Mouse (Mus musculus) intestine, embryonic 16.5 days (tissue): ENCODE results near the gene Trim68. TPM values are rescaled to one million over a fixed set of nuclear protein-coding genes. Genes with fewer than 3 reads are reported as not detected.

Experiments used
- ATAC-seq: fragments of 200-750 bp; cut with Nextera tagmentation; 2 replicates; pipeline ENCODE4 v1.8.0; 2017; ENCODE audit warnings: moderate TSS enrichment, moderate library complexity
- H3K27ac ChIP-seq: fragments of 300-500 bp; sonication (generic); 2 replicates; pipeline ENCODE4 v1.5.1; 2014; ENCODE audit warnings: mild to moderate bottlenecking, low read length
- H3K27me3 ChIP-seq: fragments of 300-500 bp; sonication (generic); replicated peaks from 2 replicates; pipeline ENCODE4 v1.6.1; 2014; ENCODE audit warnings: low read length, control low read depth, mixed read lengths; ENCODE audit not compliant: control insufficient read depth, insufficient read depth
- H3K36me3 ChIP-seq: fragments of 300-500 bp; sonication (generic); 2 replicates; pipeline ENCODE4 v1.6.1; 2014; ENCODE audit warnings: low read length, control low read depth; ENCODE audit not compliant: control insufficient read depth, insufficient read depth
- H3K4me1 ChIP-seq: fragments of 300-500 bp; sonication (generic); 2 replicates; pipeline ENCODE4 v1.6.1; 2014; ENCODE audit warnings: low read length, control low read depth, mixed read lengths; ENCODE audit not compliant: control insufficient read depth, insufficient read depth
- H3K4me2 ChIP-seq: fragments of 300-500 bp; sonication (generic); 2 replicates; pipeline ENCODE4 v1.6.1; 2014; ENCODE audit warnings: low read depth, low read length, control low read depth
- H3K4me3 ChIP-seq: fragments of 300-500 bp; sonication (generic); 2 replicates; pipeline ENCODE4 v1.5.1; 2014; ENCODE audit warnings: mild to moderate bottlenecking, low read length
- H3K9ac ChIP-seq: fragments of 300-500 bp; sonication (generic); 2 replicates; pipeline ENCODE4 v1.6.1; 2014; ENCODE audit warnings: low read depth, low read length
- H3K9me3 ChIP-seq: fragments of 300-500 bp; sonication (generic); 2 replicates; pipeline ENCODE4 v1.6.1; 2016; ENCODE audit warnings: low read length, control low read depth; ENCODE audit not compliant: control insufficient read depth
- WGBS: fragments of 180-500 bp; shearing (Covaris S2); extraction: QIAGEN DNeasy Blood & Tissue Kit; methylation state at CpG from one replicate; pipeline ENCODE4 v1.1.7; 2014; 5-methylcytosine and 5-hydroxymethylcytosine counted together
- polyA plus RNA-seq: library from polyadenylated mRNA; unstranded; fragments of >200 nt; fragmentation: Nextera tagmentation; extraction: Ambion mirVana; gene quantifications from 2 replicates; pipeline ENCODE4 v1.2.1, GENCODE M21; 2015

Gene Trim68
- polyA plus RNA-seq = 9.3 and 9.6 TPM in 2 replicates

GRCm38 (mm10) chr7:102686944-102687501 lies at the start of gene Trim68:
Trim68 (minus strand) TSS chr7:102687327.
- no peaks in the 10 kb centered on the region for H3K4me1 ChIP-seq
- ATAC-seq = peak; percentile 100
- under 1% methylated on average over 40 of the region's 40 CpGs for WGBS
- H3K27ac ChIP-seq = peak within 1 kb of the TSS; percentile 79
- H3K4me2 ChIP-seq = peak within 1 kb of the TSS; percentile 75
- no peaks in the 10 kb centered on the region for H3K27me3 ChIP-seq
- H3K9me3 ChIP-seq = no peaks in the 10 kb centered on the region
- no peaks in the 10 kb centered on the region for H3K36me3 ChIP-seq
- H3K9ac ChIP-seq = peak within 1 kb of the TSS; percentile 84
- peak within 1 kb of the TSS; percentile 70 for H3K4me3 ChIP-seq

GRCm38 (mm10) chr7:102733793-102734192 lies 46.7 kb upstream of the Trim68 start:
- Histone ChIP-seq H3K4me2 (no peak overlapping the region), H3K9me3 (no peaks in the 10 kb centered on the region), H3K27me3 (no peaks in the 10 kb centered on the region), H3K4me1 (no peaks in the 10 kb centered on the region), H3K36me3 (no peaks in the 10 kb centered on the region), H3K4me3 (no peak overlapping the region), H3K27ac (no peak overlapping the region), H3K9ac (no peak overlapping the region)
- 44% methylated on average over 1 of the region's 1 CpGs for WGBS
- ATAC-seq = no peak

DNA sequence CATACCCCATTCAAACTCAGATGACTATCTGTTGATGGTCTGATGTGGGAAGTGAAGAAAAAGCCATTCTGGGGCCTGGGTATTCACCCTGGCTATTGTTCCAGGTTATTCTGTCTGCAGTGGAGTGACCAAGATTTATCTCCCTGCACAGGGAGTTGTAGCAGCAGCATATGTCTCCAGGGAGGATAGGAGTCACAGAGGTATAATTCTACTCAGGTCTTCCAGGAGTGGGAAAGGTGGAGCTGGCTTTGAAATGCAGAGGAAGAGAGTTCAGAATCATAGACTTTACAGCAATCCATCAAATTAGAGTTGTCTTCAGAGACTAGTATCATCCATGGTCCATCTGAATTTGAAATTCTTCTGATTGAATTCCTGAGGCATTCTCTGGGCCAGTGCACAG lies 40.3 kb upstream of the Trim68 start, which contains the start of gene Olfr559:
Olfr559 (minus strand) TSS at position 101 of the 400 bp plus-strand sequence.
- H3K27me3 ChIP-seq = no peaks in the 10 kb centered on the region
- no peak for ATAC-seq
- H3K4me2 ChIP-seq = no peak within 1 kb of the TSS
- H3K27ac ChIP-seq = no peak within 1 kb of the TSS
- no peaks in the 10 kb centered on the region for H3K36me3 ChIP-seq
- no peaks in the 10 kb centered on the region for H3K4me1 ChIP-seq
- no peaks in the 10 kb centered on the region for H3K9me3 ChIP-seq
- H3K4me3 ChIP-seq = no peak within 1 kb of the TSS
- H3K9ac ChIP-seq = no peak within 1 kb of the TSS

DNA sequence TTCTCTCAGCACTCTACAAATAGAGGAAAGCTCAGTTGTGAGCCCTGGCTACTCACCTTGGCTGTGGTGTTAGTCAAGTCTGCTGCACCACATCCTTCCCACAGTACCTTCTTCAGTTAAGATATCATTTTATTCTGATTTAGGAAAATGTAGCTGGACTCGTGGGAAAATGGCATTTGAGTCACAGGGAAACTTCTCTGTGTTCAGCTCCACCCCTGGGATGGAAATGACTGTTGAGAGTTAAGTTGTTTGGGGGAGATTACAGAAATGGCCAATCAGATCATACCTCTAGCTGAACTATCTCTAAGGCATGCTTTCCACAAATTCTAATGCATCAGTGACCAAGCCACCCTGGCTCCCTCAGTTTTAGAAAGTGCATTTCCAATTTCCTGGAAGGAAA lies 31.8 kb upstream of the Trim68 start, which contains the start of gene Olfr33:
Olfr33 (minus strand) TSS at position 101 of the 400 bp plus-strand sequence.
- Histone ChIP-seq H3K4me1 (no peaks in the 10 kb centered on the region), H3K9ac (no peak within 1 kb of the TSS), H3K36me3 (no peaks in the 10 kb centered on the region), H3K27ac (no peak within 1 kb of the TSS), H3K9me3 (no peaks in the 10 kb centered on the region), H3K27me3 (no peaks in the 10 kb centered on the region), H3K4me3 (no peak within 1 kb of the TSS), H3K4me2 (no peak within 1 kb of the TSS)
- WGBS = 47% methylated on average over 1 of the region's 1 CpGs
- no peak for ATAC-seq

DNA sequence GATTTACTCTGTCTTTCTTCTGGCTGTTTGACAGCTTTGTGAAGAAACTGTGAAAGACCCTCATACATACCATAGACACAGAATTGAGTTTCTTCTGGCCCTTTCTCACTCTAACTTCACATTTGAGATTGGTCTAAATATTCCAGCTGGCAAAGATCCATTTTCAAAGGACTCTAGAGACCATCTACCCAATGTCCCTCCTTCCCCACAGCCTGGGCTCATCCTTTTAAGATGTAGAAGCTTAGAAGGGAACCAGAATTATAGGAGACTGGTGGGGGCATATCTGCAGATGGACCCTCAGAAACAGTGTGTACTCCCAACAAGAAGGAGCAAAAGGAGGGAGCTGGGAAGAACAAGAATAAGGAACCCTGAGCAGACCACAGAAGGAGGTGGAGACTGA lies 14.8 kb upstream of the Trim68 start, which contains the start of gene Olfr558:
Olfr558 (plus strand) TSS at position 301 of the 400 bp plus-strand sequence.
- H3K4me3 ChIP-seq = no peak within 1 kb of the TSS
- no peaks in the 10 kb centered on the region for H3K4me1 ChIP-seq
- no peak within 1 kb of the TSS for H3K4me2 ChIP-seq
- H3K9me3 ChIP-seq = no peaks in the 10 kb centered on the region
- H3K27me3 ChIP-seq = no peaks in the 10 kb centered on the region
- H3K9ac ChIP-seq = no peak within 1 kb of the TSS
- no peaks in the 10 kb centered on the region for H3K36me3 ChIP-seq
- no peak for ATAC-seq
- H3K27ac ChIP-seq = no peak within 1 kb of the TSS

DNA sequence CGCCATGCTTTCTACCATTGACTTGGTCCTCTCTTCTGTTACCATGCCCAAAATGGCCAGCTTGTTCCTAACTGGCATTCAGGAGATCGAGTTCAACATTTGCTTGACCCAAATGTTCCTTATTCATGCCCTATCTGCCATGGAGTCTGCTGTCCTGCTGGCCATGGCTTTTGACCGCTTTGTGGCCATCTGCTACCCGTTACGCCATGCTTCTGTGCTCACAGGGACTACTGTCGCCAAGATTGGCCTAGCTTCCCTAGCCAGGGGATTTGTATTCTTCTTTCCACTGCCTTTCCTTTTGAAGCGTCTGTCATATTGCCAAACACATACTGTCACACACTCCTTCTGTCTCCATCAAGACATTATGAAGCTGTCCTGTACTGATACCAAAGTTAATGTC lies 11.3 kb upstream of the Trim68 start:
- 91% methylated on average over 7 of the region's 7 CpGs for WGBS
- no peak for ATAC-seq
- no peaks in the 10 kb centered on the region for H3K9me3 ChIP-seq
- no peak overlapping the region for H3K4me2 ChIP-seq
- no peak overlapping the region for H3K27ac ChIP-seq
- no peaks in the 10 kb centered on the region for H3K27me3 ChIP-seq
- no peaks in the 10 kb centered on the region for H3K36me3 ChIP-seq
- H3K9ac ChIP-seq = no peak overlapping the region
- no peaks in the 10 kb centered on the region for H3K4me1 ChIP-seq
- H3K4me3 ChIP-seq = no peak overlapping the region

GRCm38 (mm10) chr7:102695358-102696125 lies 8.4 kb upstream of the Trim68 start, which contains the start of gene Olfr557:
Olfr557 (plus strand) TSS chr7:102695910.
- no peaks in the 10 kb centered on the region for H3K9me3 ChIP-seq
- H3K36me3 ChIP-seq = no peaks in the 10 kb centered on the region
- no peak within 1 kb of the TSS for H3K4me2 ChIP-seq
- H3K27ac ChIP-seq = no peak within 1 kb of the TSS
- no peaks in the 10 kb centered on the region for H3K27me3 ChIP-seq
- no peaks in the 10 kb centered on the region for H3K4me1 ChIP-seq
- ATAC-seq = no peak
- H3K9ac ChIP-seq = no peak within 1 kb of the TSS
- WGBS = 77% methylated on average over 5 of the region's 5 CpGs
- H3K4me3 ChIP-seq = no peak within 1 kb of the TSS

DNA sequence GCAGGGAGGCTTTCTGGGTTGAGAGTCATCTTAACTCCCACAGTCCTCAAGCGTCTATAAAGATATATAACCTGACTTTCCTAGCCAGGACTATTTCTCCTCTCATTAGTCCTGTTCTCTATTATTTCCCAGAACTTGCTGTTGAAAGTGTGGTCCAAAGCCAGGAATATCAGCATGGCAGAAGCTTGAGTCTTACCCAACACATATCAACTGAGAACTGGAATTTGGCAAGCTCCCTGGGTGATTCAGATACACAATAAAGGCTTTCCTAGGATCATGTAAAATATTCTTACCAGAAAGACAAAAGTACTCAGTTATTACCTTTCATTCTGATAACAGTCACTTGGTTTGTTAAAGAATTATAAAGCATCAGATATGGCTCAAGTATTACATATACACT lies 5.2 kb downstream of the Trim68 start:
- H3K4me3 ChIP-seq = no peak overlapping the region
- no peaks in the 10 kb centered on the region for H3K27me3 ChIP-seq
- H3K9ac ChIP-seq = no peak overlapping the region
- no peak overlapping the region for H3K27ac ChIP-seq
- no peak for ATAC-seq
- no peaks in the 10 kb centered on the region for H3K36me3 ChIP-seq
- WGBS = 88% methylated on average over 1 of the region's 1 CpGs
- no peak overlapping the region for H3K4me2 ChIP-seq
- H3K4me1 ChIP-seq = no peaks in the 10 kb centered on the region
- no peaks in the 10 kb centered on the region for H3K9me3 ChIP-seq

GRCm38 (mm10) chr7:102676225-102676624 lies 10.9 kb downstream of the Trim68 start:
- Histone ChIP-seq H3K27me3 (no peaks in the 10 kb centered on the region), H3K36me3 (no peaks in the 10 kb centered on the region), H3K9ac (no peak overlapping the region), H3K9me3 (no peaks in the 10 kb centered on the region), H3K4me2 (no peak overlapping the region), H3K4me3 (no peak overlapping the region), H3K27ac (no peak overlapping the region), H3K4me1 (no peaks in the 10 kb centered on the region)
- ATAC-seq = no peak
- WGBS = 83% methylated on average over 2 of the region's 2 CpGs
